Mouse (Mus musculus) spleen, postnatal 10 days (tissue): Measurements from ENCODE around the gene Lrp2bp.
A peak's percentile ranks its signal among the peaks of the same experiment; 100 is the strongest.

Experiments
- DNase-seq, 2 experiments: peaks; one replicate each; pipeline ENCODE4 v3.0.0; 2021 to 2022; ENCODE audit warnings: low spot score in 2 of 2

Lrp2bp gene

GRCm38 (mm10) chr8:45999138-45999783, at the start of gene Lrp2bp:
Gene Lrp2bp (plus strand): TSS chr8:45999303.
- peak in 1 of 2 experiments; percentile 28 for DNase-seq

GRCm38 (mm10) chr8:45950622-45951021, 48.5 kb upstream of the Lrp2bp start:
- DNase-seq, result no peak

- peak in 1 of 2 experiments; percentile 32 for DNase-seq
Observed at GRCm38 (mm10) chr8:45970894-45971293, 28.2 kb upstream of the Lrp2bp start.

GRCm38 (mm10) chr8:45973988-45974505, 25.1 kb upstream of the Lrp2bp start:
- DNase-seq, result no peak

- peak; percentile 96 to 99 for DNase-seq
Observed at GRCm38 (mm10) chr8:45975126-45975836, 23.8 kb upstream of the Lrp2bp start, which contains the start of the genes 1700029J07Rik and Ufsp2. Gene 1700029J07Rik (minus strand): TSS chr8:45975252. Gene Ufsp2 (plus strand): TSS chr8:45975528.

- no peak for DNase-seq
Observed at GRCm38 (mm10) chr8:45975837-45976468, 23.1 kb upstream of the Lrp2bp start.

- DNase-seq, result no peak
Observed at GRCm38 (mm10) chr8:45986665-45987064, 12.4 kb upstream of the Lrp2bp start.

GRCm38 (mm10) chr8:45988189-45988588, 10.9 kb upstream of the Lrp2bp start:
- no peak for DNase-seq

GRCm38 (mm10) chr8:45990631-45991310, 8.3 kb upstream of the Lrp2bp start:
- no peak for DNase-seq

GRCm38 (mm10) chr8:45994111-45994510, 5.0 kb upstream of the Lrp2bp start:
- DNase-seq, result peak in 1 of 2 experiments; percentile 40

GRCm38 (mm10) chr8:45995576-45995975, 3.5 kb upstream of the Lrp2bp start:
- DNase-seq, result no peak

- DNase-seq, result no peak
Observed at GRCm38 (mm10) chr8:45998228-45998627, 875 bp upstream of the Lrp2bp start.

GRCm38 (mm10) chr8:45999784-46000705, 942 bp downstream of the Lrp2bp start:
- DNase-seq, result peak; percentile 94 to 98

GRCm38 (mm10) chr8:46005596-46005995, 6.5 kb downstream of the Lrp2bp start, which contains the start of gene Ankrd37:
Gene Ankrd37 (minus strand): TSS chr8:46005707.
- no peak for DNase-seq

- DNase-seq, result no peak
Observed at GRCm38 (mm10) chr8:46007050-46007672, 8.1 kb downstream of the Lrp2bp start.

- DNase-seq, result no peak
Observed at GRCm38 (mm10) chr8:46010306-46010705, 11.2 kb downstream of the Lrp2bp start.

GRCm38 (mm10) chr8:46010746-46011680, 11.9 kb downstream of the Lrp2bp start:
- no peak for DNase-seq

GRCm38 (mm10) chr8:46022203-46022602, 23.1 kb downstream of the Lrp2bp start:
- no peak for DNase-seq

- no peak for DNase-seq
Observed at GRCm38 (mm10) chr8:46022758-46023157, 23.7 kb downstream of the Lrp2bp start.
